Mouse (Mus musculus) kidney, postnatal 14 days (tissue): ENCODE measurements around the gene Pstpip1.

ENCODE experiments used
- DNase-seq: peaks from one replicate; pipeline ENCODE4 v3.0.0; 2022; ENCODE audit warnings: mixed read lengths

Pstpip1 gene

DNA sequence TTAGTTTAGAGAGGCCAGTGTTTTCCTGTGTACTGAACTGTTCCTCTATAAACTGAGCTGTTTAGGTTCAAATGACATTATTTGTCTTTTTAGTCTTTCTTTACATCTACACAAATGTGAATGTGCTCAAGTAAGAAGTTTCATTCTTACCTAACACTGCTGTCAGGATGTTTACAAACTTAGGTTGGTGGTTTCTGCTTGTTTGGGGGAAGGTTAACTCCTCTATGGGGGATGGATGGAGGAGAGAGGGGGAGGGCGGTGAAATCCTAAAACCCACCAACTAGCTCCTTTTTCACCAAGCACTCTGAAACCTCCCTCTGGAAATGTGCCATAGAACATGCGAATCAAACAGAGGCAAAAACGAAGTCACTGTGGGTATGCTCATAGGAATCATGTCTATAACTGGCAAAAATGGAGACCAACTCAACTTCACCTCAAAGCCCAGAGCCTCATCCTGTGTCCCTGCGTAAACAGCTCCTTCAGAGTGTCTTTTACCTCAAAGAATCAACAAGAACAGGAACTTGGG lies 62.8 kb downstream of the Pstpip1 start:
- DNase-seq: no peak

DNA sequence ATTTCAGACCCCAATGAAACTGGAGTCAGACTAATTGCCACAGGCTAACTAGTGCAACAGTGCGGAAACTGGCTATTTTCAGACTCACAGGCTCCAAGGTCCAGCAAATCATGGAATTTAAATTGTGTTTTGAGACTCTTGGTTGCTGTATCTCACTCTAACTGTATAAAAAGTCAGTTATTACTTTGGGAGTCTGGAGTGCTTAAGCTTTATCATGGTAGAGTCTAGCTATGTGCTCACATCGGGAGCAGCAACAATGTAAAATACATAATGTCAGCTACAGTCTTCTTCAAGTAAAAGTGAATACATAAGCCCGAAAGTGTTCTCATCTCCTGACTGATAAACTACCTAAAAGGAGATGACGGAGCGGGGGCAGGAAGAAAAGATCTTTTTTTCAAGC lies 64.8 kb downstream of the Pstpip1 start:
- no peak for DNase-seq

DNA sequence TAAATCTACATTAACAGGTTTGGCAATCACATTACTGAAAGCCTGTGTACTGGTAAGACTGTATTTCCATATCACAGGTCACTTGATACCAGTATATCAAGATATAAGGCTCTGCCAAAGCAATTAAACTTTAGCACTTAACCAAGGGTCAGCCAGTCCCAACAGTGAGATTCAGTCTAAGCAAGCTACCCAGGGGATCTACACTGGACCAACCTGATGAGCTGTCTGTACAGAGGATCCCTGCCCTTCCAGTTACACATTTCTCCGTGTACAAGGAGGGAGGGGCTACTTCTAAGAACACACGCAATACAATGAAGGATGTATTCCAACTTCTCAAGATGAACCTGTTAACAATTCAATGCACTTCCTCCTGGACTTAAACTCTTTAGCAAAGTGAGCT lies 68.3 kb downstream of the Pstpip1 start:
- DNase-seq: no peak

DNA sequence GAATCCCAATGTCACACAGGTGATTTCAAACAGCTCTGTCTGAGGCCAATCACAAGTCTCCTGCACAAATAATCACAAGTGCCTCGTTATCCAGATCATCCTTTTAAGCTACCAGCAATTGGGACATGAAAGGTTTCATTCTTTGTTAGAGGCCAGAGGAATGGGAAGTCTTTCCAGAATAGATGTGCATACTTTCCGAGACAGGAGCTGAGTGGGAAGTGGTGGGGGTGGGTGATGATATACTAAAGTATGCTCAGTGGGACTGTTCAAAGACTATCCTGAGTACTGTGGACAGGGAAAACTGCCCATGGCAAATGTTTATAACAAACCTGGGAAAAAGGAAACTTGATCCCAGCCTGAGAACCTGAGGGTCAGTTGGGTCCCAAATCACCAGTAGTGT lies 69.7 kb downstream of the Pstpip1 start:
- no peak for DNase-seq

- DNase-seq: peak; percentile 94
Measured at GRCm38 (mm10) chr9:56160341-56161141, 70.8 kb downstream of the Pstpip1 start.

DNA sequence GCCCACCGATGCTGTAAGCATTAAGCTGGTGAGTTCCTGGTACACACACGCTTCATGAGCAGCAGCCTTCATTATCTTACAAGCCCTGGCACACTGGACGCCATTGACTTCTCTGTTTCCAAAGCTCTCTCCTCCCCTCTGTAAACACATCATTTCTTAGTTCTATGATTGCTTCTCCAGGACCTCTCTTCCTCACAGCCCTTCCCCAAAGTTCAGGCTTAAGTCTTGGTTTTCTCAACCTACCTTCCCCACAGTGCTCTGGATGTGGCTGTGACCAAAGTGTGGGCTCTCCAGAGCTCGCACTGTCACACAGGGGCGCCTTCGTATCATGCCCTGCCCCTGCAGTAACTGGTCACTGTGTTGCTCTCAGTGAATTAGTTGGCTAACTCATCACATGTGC lies 75.6 kb downstream of the Pstpip1 start, which contains the start of gene Tspan3:
Gene Tspan3, minus strand, starts transcription at position 101 of the 400 bp plus-strand sequence.
- DNase-seq: no peak

DNA sequence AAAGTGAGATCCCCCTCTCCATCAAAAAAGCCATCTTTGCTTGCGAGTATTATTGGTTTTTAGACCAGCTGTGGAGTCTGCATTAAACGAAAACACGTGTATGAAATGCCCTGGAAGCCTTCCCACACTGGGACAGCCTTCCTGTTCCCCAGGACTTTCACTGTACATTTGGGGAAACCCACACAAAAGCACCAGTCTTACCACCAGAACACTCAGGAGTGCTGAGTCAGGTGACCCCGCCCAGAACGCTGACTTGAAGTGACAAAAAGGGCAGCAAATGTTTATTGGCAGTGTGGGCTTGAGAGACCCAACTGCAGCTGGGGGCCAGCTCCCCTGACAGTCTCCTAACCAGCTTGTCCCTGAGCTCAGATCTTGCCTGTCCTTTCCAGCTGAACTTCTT lies 76.4 kb downstream of the Pstpip1 start:
- no peak for DNase-seq

DNA sequence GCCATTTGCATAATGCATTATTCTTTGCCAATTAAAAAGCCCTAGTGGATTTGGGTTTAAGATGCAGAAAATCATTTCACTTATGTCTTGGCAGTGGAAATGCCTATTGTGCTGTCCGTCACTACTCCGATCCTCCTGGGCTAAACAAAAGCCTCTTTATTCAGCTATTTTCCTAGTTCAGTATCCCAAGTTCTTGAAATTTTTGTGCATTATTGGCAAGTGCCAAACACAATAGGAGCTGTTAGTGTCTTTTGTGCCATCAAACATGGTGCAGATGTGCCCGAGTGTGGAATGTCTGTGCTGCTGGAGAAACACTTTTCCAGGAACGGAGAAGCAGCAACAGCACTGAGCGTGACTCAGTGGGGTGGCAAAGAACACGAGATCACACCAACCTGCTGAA lies 77.9 kb downstream of the Pstpip1 start:
- DNase-seq: no peak

DNA sequence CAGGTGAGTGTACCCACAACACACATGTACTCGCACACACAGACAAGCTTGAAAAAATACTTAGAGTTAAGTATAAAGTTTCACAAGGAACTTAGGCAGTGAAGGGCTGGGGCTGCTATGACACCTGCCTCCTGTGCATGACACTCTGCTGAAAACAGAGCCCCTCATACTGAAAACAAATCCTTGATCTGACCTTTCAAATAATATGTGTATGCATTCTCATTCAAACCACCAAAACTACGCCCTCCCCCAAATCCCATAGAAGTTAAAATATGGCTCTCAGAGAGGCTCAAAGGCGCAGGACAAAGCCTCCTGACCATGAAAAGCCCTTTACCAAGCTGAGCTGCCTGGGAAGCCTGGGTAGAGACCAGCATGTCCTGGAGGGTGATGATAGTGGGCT lies 85.6 kb downstream of the Pstpip1 start:
- DNase-seq: no peak

GRCm38 (mm10) chr9:56177354-56177753 lies 87.6 kb downstream of the Pstpip1 start:
- no peak for DNase-seq
